Mouse (Mus musculus) monocyte, adult 2 months (primary cell): ENCODE results near the gene Pigz.

Source experiments
- DNase-seq, 2 experiments: peaks; one replicate each; pipeline ENCODE4 v3.0.0; 2022; ENCODE audit warnings: low spot score in 2 of 2, low read depth in 1 of 2

Pigz gene

GRCm38 (mm10) chr16:31993946-31994345, 60.3 kb downstream of the Pigz start:
- no peak for DNase-seq
